Mouse (Mus musculus) myocyte (in vitro differentiated cells): Measurements from ENCODE around the gene Slc13a2. TPM values are rescaled to one million over a fixed set of nuclear protein-coding genes. Genes with fewer than 3 reads are reported as not detected.

ENCODE experiments used
- H3K27me3 ChIP-seq: one replicate; pipeline ENCODE4 v1.6.1; 2011; ENCODE audit not compliant: control insufficient read depth, insufficient read depth, insufficient read length
- H3K36me3 ChIP-seq: one replicate; pipeline ENCODE4 v1.6.1; 2011; ENCODE audit not compliant: control insufficient read depth, insufficient read depth
- H3K4me2 ChIP-seq: one replicate; pipeline ENCODE4 v1.6.1; 2011; ENCODE audit warnings: low read depth, control low read depth
- H3K4me3 ChIP-seq: one replicate; pipeline ENCODE4 v1.5.1; 2011; ENCODE audit warnings: mild to moderate bottlenecking, control low read depth, moderate library complexity
- H3K79me2 ChIP-seq: one replicate; pipeline ENCODE4 v1.6.1; 2011; ENCODE audit not compliant: control insufficient read depth, insufficient read depth
- H3ac ChIP-seq: one replicate; pipeline ENCODE4 v1.6.1; 2011; ENCODE audit not compliant: control insufficient read depth, insufficient read length
- CEBPB ChIP-seq: IDR thresholded peaks from 2 replicates; pipeline ENCODE4 v1.6.1; 2011; ENCODE audit warnings: mild to moderate bottlenecking, moderate library complexity; ENCODE audit not compliant: poor library complexity, insufficient read depth, severe bottlenecking
- E2F4 ChIP-seq: IDR thresholded peaks from one replicate; pipeline ENCODE4 v1.6.1; 2011; ENCODE audit warnings: mild to moderate bottlenecking, control low read depth, moderate library complexity; ENCODE audit not compliant: insufficient read depth
- MAX ChIP-seq: IDR thresholded peaks from one replicate; pipeline ENCODE4 v1.6.1; 2011; ENCODE audit warnings: low read depth, mild to moderate bottlenecking, control low read depth
- MYOD1 ChIP-seq, 3 experiments: IDR thresholded peaks; one replicate each; pipeline ENCODE4 v1.6.1; 2011; ENCODE audit warnings: control low read depth in 2 of 3, low read depth in 2 of 3, mild to moderate bottlenecking in 2 of 3, moderate library complexity in 1 of 3; ENCODE audit not compliant: insufficient read length in 2 of 3, control insufficient read depth in 1 of 3
- MYOG ChIP-seq, 3 experiments: IDR thresholded peaks; one replicate each; pipeline ENCODE4 v1.6.1; 2011; ENCODE audit warnings: control low read depth in 2 of 3, low read depth in 2 of 3, mild to moderate bottlenecking in 2 of 3; ENCODE audit not compliant: insufficient read length in 2 of 3, control insufficient read depth in 1 of 3, insufficient read depth in 1 of 3
- POLR2A ChIP-seq: IDR thresholded peaks from one replicate; pipeline ENCODE4 v1.6.1; 2011; ENCODE audit warnings: low read depth, mild to moderate bottlenecking, control low read depth, moderate library complexity; ENCODE audit not compliant: insufficient read length
- POLR2AphosphoS2 ChIP-seq: IDR thresholded peaks from one replicate; pipeline ENCODE4 v1.6.1; 2011; ENCODE audit warnings: low read depth, control low read depth; ENCODE audit not compliant: insufficient read length
- REST ChIP-seq: IDR thresholded peaks from one replicate; pipeline ENCODE4 v1.6.1; 2011; ENCODE audit warnings: mild to moderate bottlenecking, control low read depth, moderate library complexity; ENCODE audit not compliant: insufficient read depth, insufficient read length
- SRF ChIP-seq: IDR thresholded peaks from one replicate; pipeline ENCODE4 v1.6.1; 2011; ENCODE audit warnings: low read depth; ENCODE audit not compliant: control insufficient read depth, insufficient read length
- TCF12 ChIP-seq: IDR thresholded peaks from one replicate; pipeline ENCODE4 v1.6.1; 2011; ENCODE audit warnings: mild to moderate bottlenecking, control low read depth; ENCODE audit not compliant: poor library complexity, insufficient read depth, severe bottlenecking
- TCF3 ChIP-seq: IDR thresholded peaks from one replicate; pipeline ENCODE4 v1.6.1; 2011; ENCODE audit warnings: low read depth, control low read depth; ENCODE audit not compliant: insufficient read length
- USF1 ChIP-seq: IDR thresholded peaks from one replicate; pipeline ENCODE4 v1.6.1; 2011; ENCODE audit warnings: low read depth, mild to moderate bottlenecking, control low read depth, moderate library complexity
- polyA plus RNA-seq: library from polyadenylated mRNA; unstranded; fragments of >200 nt; fragmentation: generic; extraction: Trizol; gene quantifications from one replicate; pipeline ENCODE4 v1.2.1, GENCODE M21; 2012; ENCODE audit warnings: missing spikeins

Gene Slc13a2
- polyA plus RNA-seq, 1 experiment = 0.01 TPM

DNA sequence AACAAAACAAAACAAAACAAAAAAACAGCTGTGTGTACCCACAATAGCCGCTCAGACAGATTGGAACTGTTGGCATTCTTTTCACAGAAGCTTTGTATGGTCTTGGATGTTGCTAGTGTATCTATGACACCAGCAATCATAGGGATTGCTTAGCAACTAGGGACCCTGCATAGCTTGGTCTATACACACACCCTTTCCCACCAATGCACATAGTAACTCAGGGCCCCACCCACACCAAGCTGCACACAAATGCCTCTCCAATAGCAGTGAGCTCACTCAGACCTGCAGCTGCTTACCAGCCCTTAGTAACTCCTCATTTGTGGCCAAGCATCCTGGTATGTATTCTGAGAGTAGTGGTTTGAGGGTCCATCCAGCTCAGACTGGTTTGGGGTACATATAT is 26.2 kb upstream of the Slc13a2 start:
- no peaks in the 10 kb centered on the region for H3K36me3 ChIP-seq
- TF ChIP-seq MYOD1 (IDR thresholded peaks at IDR 0.05; ENCODE audit: control insufficient read depth in 1 of 3, insufficient read length in 2 of 3, low read depth in 2 of 3) = peak in 1 of 3 experiments; percentile 36
- no peak for TF ChIP-seq USF1
- H3K79me2 ChIP-seq = no peaks in the 10 kb centered on the region
- no peak overlapping the region for H3ac ChIP-seq
- H3K4me3 ChIP-seq = no peak overlapping the region
- no peaks in the 10 kb centered on the region for H3K27me3 ChIP-seq
- H3K4me2 ChIP-seq = no peak overlapping the region

DNA sequence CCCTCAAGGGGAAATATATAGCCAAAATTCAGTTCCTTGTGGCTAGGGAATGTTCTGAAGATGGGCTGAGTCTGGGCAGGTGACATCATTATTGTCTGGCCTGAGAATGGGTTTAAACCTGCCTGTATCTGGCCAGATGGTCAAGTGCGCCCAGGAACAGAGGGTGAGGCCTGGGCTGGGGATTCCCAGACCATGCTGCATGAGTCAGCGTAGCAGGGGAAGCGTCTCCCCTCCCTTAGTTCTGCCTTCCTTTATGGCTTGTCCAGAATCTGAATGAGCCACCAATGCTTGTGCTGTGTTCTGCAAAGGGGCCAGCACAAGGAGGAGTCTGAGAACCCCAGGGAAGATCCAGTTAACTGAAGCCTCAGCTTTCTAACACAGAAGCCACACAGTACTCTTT is 25.2 kb upstream of the Slc13a2 start:
- TF ChIP-seq TCF12 (no peak), POLR2AphosphoS2 (no peak), REST (no peak), MYOG (IDR thresholded peaks at IDR 0.05; ENCODE audit: control insufficient read depth in 1 of 3, insufficient read depth in 1 of 3, insufficient read length in 2 of 3, low read depth in 2 of 3) (peak in 1 of 3 experiments; percentile 54), TCF3 (no peak), MAX (no peak), POLR2A (no peak), E2F4 (no peak), USF1 (no peak), SRF (no peak), MYOD1 (IDR thresholded peaks at IDR 0.05; ENCODE audit: control insufficient read depth in 1 of 3, insufficient read length in 2 of 3, low read depth in 2 of 3) (peak in 1 of 3 experiments; percentile 42)
- Histone ChIP-seq H3K27me3 (no peaks in the 10 kb centered on the region), H3K4me2 (peak overlapping the region; percentile 1), H3K36me3 (no peaks in the 10 kb centered on the region), H3K79me2 (no peaks in the 10 kb centered on the region), H3ac (no peak overlapping the region), H3K4me3 (no peak overlapping the region)

- Histone ChIP-seq H3K36me3 (no peaks in the 10 kb centered on the region), H3K4me2 (no peak overlapping the region), H3ac (no peak overlapping the region), H3K79me2 (no peaks in the 10 kb centered on the region), H3K4me3 (no peak overlapping the region), H3K27me3 (no peaks in the 10 kb centered on the region)
- TF ChIP-seq SRF (no peak), MAX (no peak), TCF3 (no peak), REST (no peak), POLR2AphosphoS2 (no peak), MYOD1 (IDR thresholded peaks at IDR 0.05; ENCODE audit: control insufficient read depth in 1 of 3, insufficient read length in 2 of 3, low read depth in 2 of 3) (no peak), USF1 (no peak), E2F4 (no peak), CEBPB (no peak), MYOG (IDR thresholded peaks at IDR 0.05; ENCODE audit: control insufficient read depth in 1 of 3, insufficient read depth in 1 of 3, insufficient read length in 2 of 3, low read depth in 2 of 3) (no peak), TCF12 (no peak)
Measured at GRCm38 (mm10) chr11:78443115-78443514, 21.1 kb upstream of the Slc13a2 start.

GRCm38 (mm10) chr11:78438399-78438930 is 16.4 kb upstream of the Slc13a2 start:
- no peak for TF ChIP-seq USF1
- no peak for TF ChIP-seq E2F4
- no peak for TF ChIP-seq SRF
- no peaks in the 10 kb centered on the region for H3K27me3 ChIP-seq
- no peaks in the 10 kb centered on the region for H3K79me2 ChIP-seq
- no peaks in the 10 kb centered on the region for H3K36me3 ChIP-seq
- no peak overlapping the region for H3K4me3 ChIP-seq
- H3K4me2 ChIP-seq = no peak overlapping the region
- no peak overlapping the region for H3ac ChIP-seq

GRCm38 (mm10) chr11:78437182-78437581 is 15.2 kb upstream of the Slc13a2 start:
- TF ChIP-seq TCF12 = no peak
- no peak for TF ChIP-seq USF1
- TF ChIP-seq POLR2AphosphoS2 = no peak
- no peak for TF ChIP-seq MYOD1 (IDR thresholded peaks at IDR 0.05; ENCODE audit: control insufficient read depth in 1 of 3, insufficient read length in 2 of 3, low read depth in 2 of 3)
- no peak for TF ChIP-seq MAX
- no peak for TF ChIP-seq E2F4
- TF ChIP-seq MYOG (IDR thresholded peaks at IDR 0.05; ENCODE audit: control insufficient read depth in 1 of 3, insufficient read depth in 1 of 3, insufficient read length in 2 of 3, low read depth in 2 of 3) = no peak
- Histone ChIP-seq H3K4me3 (no peak overlapping the region), H3ac (no peak overlapping the region), H3K36me3 (no peaks in the 10 kb centered on the region), H3K79me2 (no peaks in the 10 kb centered on the region), H3K27me3 (no peaks in the 10 kb centered on the region), H3K4me2 (no peak overlapping the region)
